Mouse (Mus musculus) ovary, postnatal 10 days (tissue): Measurements from ENCODE around the gene Adamtsl4.
"Not testable (repeated sequence)": the region's sequence is repeated elsewhere in the genome, so short reads cannot be mapped to it uniquely, and the experiment has no call there.

Experiments
- DNase-seq: peaks from one replicate; pipeline ENCODE4 v3.0.0; 2022; ENCODE audit warnings: low spot score

The Adamtsl4 gene

GRCm38 (mm10) chr3:95700233-95700681 lies 12.5 kb upstream of the Adamtsl4 start:
- no peak for DNase-seq

- no peak for DNase-seq
Measured at GRCm38 (mm10) chr3:95698286-95698685, 10.6 kb upstream of the Adamtsl4 start.

GRCm38 (mm10) chr3:95696360-95696759 lies 8.6 kb upstream of the Adamtsl4 start:
- no peak for DNase-seq

GRCm38 (mm10) chr3:95695796-95696195 lies 8.1 kb upstream of the Adamtsl4 start:
- DNase-seq, result no peak

GRCm38 (mm10) chr3:95694808-95695703 lies 7.3 kb upstream of the Adamtsl4 start:
- DNase-seq, result no peak

GRCm38 (mm10) chr3:95693821-95694807 lies 6.4 kb upstream of the Adamtsl4 start:
- DNase-seq, result no peak

GRCm38 (mm10) chr3:95692677-95693076 lies 5.0 kb upstream of the Adamtsl4 start:
- no peak for DNase-seq

GRCm38 (mm10) chr3:95690552-95690951 lies 2.8 kb upstream of the Adamtsl4 start:
- not testable (repeated sequence) for DNase-seq

- DNase-seq, result no peak
Measured at GRCm38 (mm10) chr3:95689940-95690339, 2.2 kb upstream of the Adamtsl4 start.

- no peak for DNase-seq
Measured at GRCm38 (mm10) chr3:95689171-95689915, 1.6 kb upstream of the Adamtsl4 start.

GRCm38 (mm10) chr3:95687168-95687523 lies 571 bp downstream of the Adamtsl4 start:
- DNase-seq, result no peak

GRCm38 (mm10) chr3:95686492-95687167 lies 1.1 kb downstream of the Adamtsl4 start:
- no peak for DNase-seq

- no peak for DNase-seq
Measured at GRCm38 (mm10) chr3:95685701-95686100, 2.0 kb downstream of the Adamtsl4 start.

- no peak for DNase-seq
Measured at GRCm38 (mm10) chr3:95685301-95685700, 2.4 kb downstream of the Adamtsl4 start.

GRCm38 (mm10) chr3:95684846-95685245 lies 2.9 kb downstream of the Adamtsl4 start:
- no peak for DNase-seq

GRCm38 (mm10) chr3:95682878-95683277 lies 4.8 kb downstream of the Adamtsl4 start:
- DNase-seq, result no peak

- no peak for DNase-seq
Measured at GRCm38 (mm10) chr3:95681365-95681764, 6.4 kb downstream of the Adamtsl4 start.

GRCm38 (mm10) chr3:95680673-95681072 lies 7.0 kb downstream of the Adamtsl4 start:
- DNase-seq, result no peak

- DNase-seq, result no peak
Measured at GRCm38 (mm10) chr3:95679551-95679950, 8.2 kb downstream of the Adamtsl4 start.

GRCm38 (mm10) chr3:95677420-95678090 lies 10.2 kb downstream of the Adamtsl4 start:
- DNase-seq, result no peak
